Mouse (Mus musculus) liver, embryonic 14 days (tissue): ENCODE data around the gene Lrch4. TPM values are rescaled to one million over a fixed set of nuclear protein-coding genes. Genes with fewer than 3 reads are reported as not detected.

Experiments used
- polyA plus RNA-seq: library from polyadenylated mRNA; depleted of rRNA; stranded (reverse); fragments of >200 nt; gene quantifications from 2 replicates; pipeline ENCODE4 v1.2.3, GENCODE M21; 2012; rRNA removed

The Lrch4 gene
- 10.5 and 14.1 TPM in 2 replicates for polyA plus RNA-seq

DNA sequence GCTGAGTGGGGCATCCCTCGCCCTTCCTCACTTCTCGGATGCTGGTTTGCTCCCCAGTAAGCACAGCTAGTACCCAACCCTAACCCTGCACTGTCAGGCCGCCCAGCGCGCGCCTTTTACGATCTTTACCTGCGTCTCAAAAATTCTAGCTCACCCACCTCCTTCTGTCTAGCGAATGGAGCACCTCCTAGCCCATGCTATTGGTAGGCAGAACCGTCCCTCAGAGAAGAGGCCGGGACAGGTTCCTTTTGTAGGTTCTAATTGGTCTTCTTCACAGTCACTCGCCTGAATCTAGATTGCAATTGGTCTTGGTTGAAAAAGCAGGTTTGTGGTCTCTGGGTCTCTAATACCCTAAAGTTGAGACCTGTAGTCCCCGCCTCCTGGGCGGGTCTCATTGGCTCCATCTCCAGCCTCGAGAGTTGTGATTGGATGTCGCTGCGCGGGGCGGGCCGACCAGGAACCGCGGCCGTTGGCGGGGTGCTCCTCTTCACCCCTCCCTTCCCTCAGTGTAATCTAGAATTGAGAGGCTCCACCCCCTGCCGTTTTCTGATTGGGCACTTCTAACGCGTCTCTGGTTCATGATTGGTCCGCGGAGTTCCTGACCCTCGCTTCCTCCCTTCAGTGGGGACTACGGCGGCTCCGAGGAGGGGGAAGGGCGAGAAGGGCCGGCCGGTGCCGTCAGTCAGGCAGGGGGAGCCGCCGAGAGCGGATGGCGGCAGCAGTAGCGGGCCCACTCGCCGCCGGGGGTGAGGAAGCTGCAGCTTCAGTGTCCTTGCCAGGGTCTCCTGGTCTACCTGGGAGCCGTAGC, at the start of gene Lrch4, which contains the start of the genes Fbxo24 and Gm20605:
Gene Lrch4 (plus strand): TSS at position 624 of the 808 bp plus-strand sequence.
Gene Fbxo24 (minus strand): TSS at position 505 of the 808 bp plus-strand sequence.
Gene Gm20605 (plus strand): TSS at position 678 of the 808 bp plus-strand sequence.

GRCm38 (mm10) chr5:137600619-137601364, 28.1 kb upstream of the Lrch4 start, which contains the start of gene Mospd3:
Gene Mospd3 (minus strand): TSS chr5:137601058.

DNA sequence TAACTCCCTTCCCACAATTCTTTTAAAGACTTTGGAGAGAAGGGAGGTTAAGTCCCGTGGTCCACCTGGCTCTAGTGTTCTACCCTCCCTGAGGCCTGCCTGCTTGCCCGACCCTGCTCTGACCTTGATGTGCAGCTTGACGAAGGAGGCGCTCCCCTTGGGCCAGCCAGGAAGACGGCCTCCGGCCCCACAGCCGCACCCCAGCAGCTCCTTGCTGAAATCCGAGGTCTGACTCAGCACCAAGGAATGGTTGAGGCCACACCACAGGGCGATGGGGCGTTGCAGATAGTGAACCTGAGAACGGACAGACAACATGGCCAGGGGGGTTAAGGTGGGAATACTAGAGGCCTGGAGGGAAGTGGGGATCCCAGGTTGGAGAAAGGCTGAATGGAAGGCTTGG, 15.4 kb upstream of the Lrch4 start, which contains the start of gene Pcolce:
Gene Pcolce (minus strand): TSS at position 235 of the 400 bp plus-strand sequence.

DNA sequence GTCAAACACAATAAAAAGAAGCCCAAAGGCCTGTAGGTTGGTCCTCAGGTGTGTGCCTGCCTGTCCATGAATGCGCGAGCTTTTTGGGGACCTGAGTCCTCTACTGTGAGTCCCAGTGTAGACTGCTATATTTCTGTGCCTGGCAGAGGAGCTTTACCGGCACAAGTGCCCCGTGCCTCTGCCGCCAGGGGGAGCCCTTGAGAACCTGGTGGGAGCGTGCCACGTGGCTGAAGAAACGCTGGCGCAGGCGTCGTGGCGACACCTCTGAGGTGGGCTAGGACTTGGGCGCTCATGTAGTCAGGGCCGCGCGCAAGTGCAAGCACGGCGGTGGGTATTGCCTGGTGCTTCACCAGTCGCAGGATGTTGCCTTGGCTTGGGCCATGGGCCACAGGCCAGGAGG, 12.1 kb downstream of the Lrch4 start, which contains the start of gene Sap25:
Gene Sap25 (plus strand): TSS at position 281 of the 400 bp plus-strand sequence.

DNA sequence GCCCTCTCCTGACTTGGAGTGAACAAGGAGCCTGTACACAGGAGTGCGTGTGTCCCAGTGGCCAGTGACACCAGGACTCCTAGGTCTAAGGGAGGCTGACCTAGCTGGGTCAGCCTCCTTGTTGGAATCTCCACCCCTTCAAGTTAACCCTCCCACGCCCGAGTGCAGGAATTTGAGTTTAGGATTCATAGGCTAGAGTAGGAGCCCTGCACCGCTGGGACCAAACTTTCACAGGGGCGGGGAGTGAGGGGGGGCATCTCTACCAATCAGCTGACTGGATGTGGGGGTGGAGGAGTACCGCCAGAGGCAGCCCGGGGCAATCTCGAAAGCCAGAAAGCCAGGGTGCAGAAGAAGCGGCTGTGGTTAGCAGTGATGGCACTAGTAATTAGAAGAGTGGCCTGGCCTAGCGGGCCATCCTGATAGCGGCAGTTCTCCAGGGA, 16.8 kb downstream of the Lrch4 start, which contains the start of gene Irs3:
Gene Irs3 (minus strand): TSS at position 63 of the 440 bp plus-strand sequence.

DNA sequence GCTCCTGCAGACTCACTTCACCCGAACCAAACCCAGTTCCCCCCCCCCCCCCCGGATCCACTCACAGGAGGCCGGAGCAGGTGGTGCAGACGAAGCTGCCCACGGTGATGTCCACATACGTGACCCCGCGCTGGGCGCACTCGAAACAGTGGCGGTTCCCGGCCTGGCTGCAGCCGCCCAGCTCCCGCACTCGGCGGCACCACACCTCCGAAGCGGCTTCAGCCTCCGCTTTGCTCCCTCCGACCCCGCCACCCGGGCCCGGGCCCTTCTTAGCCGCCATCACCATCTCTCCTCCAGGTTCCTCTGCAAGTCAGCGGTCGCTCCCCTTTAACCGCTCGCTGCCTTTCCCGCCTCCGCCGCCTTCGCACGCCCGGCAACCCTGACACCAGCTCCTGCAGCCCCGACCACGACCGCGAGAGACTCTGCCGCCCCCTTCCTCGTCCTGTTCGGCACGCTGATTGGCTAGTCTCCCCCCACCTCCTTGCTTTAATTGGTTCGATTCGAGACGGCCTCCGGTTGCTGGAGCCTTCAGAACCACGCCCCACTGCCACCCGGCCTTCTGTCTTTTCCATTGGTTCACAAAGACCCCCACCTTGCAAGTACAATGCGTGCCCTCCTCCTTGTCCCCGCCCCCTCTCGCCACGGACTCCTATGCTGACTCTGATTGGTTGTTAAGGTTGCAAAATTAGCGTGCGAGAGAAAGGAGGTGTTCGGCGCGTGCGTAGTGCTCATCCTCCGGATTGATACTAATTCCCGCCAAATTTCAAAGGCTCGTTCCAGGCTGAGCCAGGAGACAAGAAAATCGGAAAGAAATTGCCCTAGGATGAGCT, 55.6 kb downstream of the Lrch4 start, which contains the start of gene Agfg2:
Gene Agfg2 (minus strand): TSS at position 433 of the 830 bp plus-strand sequence.

Other genes with a start within 250 kb of the Lrch4 start
- gene Zan, start 152.1 kb upstream of the Lrch4 start, polyA plus RNA-seq, result 0.14 and 0.20 TPM in 2 replicates
- 20.0 and 23.2 TPM in 2 replicates for gene Pop7, start 126.6 kb upstream of the Lrch4 start, polyA plus RNA-seq
- gene Gigyf1, start 110.6 kb upstream of the Lrch4 start, polyA plus RNA-seq, result 5.6 and 5.7 TPM in 2 replicates
- 0.26 and 0.44 TPM in 2 replicates for gene Epo, start 95.9 kb upstream of the Lrch4 start, polyA plus RNA-seq
- gene Gnb2, start 95.6 kb upstream of the Lrch4 start, polyA plus RNA-seq, result 173 and 208 TPM in 2 replicates
- 0.03 TPM in 1 of 2 replicates, not detected in the other for gene Actl6b, start 75.6 kb upstream of the Lrch4 start, polyA plus RNA-seq
- gene Tfr2, start 59.3 kb upstream of the Lrch4 start, polyA plus RNA-seq, result 35.1 and 42.1 TPM in 2 replicates
- 26.8 and 31.0 TPM in 2 replicates for gene Mospd3, start 28.1 kb upstream of the Lrch4 start, polyA plus RNA-seq
- 10.6 and 11.9 TPM in 2 replicates for gene Pcolce, start 15.3 kb upstream of the Lrch4 start, polyA plus RNA-seq
- gene Fbxo24, start 119 bp upstream of the Lrch4 start, polyA plus RNA-seq, result 0.01 and 0.02 TPM in 2 replicates
- gene Gm20605, start 54 bp downstream of the Lrch4 start, polyA plus RNA-seq, result 5.4 and 5.8 TPM in 2 replicates
- gene Sap25, start 12.2 kb downstream of the Lrch4 start, polyA plus RNA-seq, result 12.0 and 14.2 TPM in 2 replicates
- gene Irs3, start 16.6 kb downstream of the Lrch4 start, polyA plus RNA-seq, result 0.01 TPM in 1 of 2 replicates, not detected in the other
- gene Agfg2, start 55.6 kb downstream of the Lrch4 start, polyA plus RNA-seq, result 18.0 and 21.6 TPM in 2 replicates
- gene Nyap1, start 112.5 kb downstream of the Lrch4 start, polyA plus RNA-seq, result 0.68 and 0.90 TPM in 2 replicates
- 17.5 and 22.9 TPM in 2 replicates for gene Tsc22d4, start 116.6 kb downstream of the Lrch4 start, polyA plus RNA-seq
- gene Ppp1r35, start 149.7 kb downstream of the Lrch4 start, polyA plus RNA-seq, result 19.0 and 23.1 TPM in 2 replicates
- gene Mepce, start 158.5 kb downstream of the Lrch4 start, polyA plus RNA-seq, result 12.9 and 13.7 TPM in 2 replicates
- gene Zcwpw1, start 158.7 kb downstream of the Lrch4 start, polyA plus RNA-seq, result 3.0 and 3.4 TPM in 2 replicates
- 1.1 and 1.7 TPM in 2 replicates for gene Pilra, start 207.2 kb downstream of the Lrch4 start, polyA plus RNA-seq
- gene Pilrb1, start 229.0 kb downstream of the Lrch4 start, polyA plus RNA-seq, result 2.3 and 3.3 TPM in 2 replicates
- gene Pilrb2, start 242.7 kb downstream of the Lrch4 start, polyA plus RNA-seq, result 1.2 and 2.3 TPM in 2 replicates